Mouse (Mus musculus) lung, postnatal 0 days (tissue): ENCODE measurements around the gene Map7.
A peak's percentile ranks its signal among the peaks of the same experiment; 100 is the strongest.

ENCODE experiments used
- CTCF ChIP-seq: IDR thresholded peaks from 2 replicates; pipeline ENCODE4 v1.5.1; 2016; ENCODE audit warnings: antibody characterized with exemption, mild to moderate bottlenecking
- EP300 ChIP-seq: IDR thresholded peaks from 2 replicates; pipeline ENCODE4 v1.6.1; 2016; ENCODE audit warnings: antibody characterized with exemption, mild to moderate bottlenecking, control low read depth

DNA sequence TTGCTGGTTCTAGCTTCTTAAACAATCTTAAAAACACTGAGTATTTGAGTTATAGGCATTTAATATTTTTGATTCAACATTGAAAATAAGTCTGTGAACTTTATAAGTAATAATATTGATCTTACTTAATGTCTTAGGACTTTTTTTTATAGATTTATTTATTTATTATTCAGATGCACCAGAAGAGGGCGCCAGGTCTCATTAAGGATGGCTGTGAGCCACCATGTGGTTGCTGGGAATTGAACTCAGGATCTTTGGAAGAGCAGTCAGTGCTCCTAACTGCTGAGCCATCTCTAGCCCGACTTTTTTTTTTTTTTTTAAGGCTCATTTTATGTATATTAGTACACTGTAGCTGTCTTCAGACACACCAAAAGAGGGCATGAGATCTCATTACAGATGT is 166.5 kb downstream of the Map7 start:
- TF ChIP-seq CTCF, result peak; percentile 35
- TF ChIP-seq EP300, result no peak
